Mouse (Mus musculus) heart, postnatal 0 days (tissue): Measurements from ENCODE around the gene Mid1.

Experiments
- CTCF ChIP-seq: IDR thresholded peaks from 2 replicates; pipeline ENCODE4 v1.5.1; 2016; ENCODE audit warnings: antibody characterized with exemption, control low read depth, low read depth
- EP300 ChIP-seq: IDR thresholded peaks from 2 replicates; pipeline ENCODE4 v1.6.1; 2016; ENCODE audit warnings: antibody characterized with exemption, low read depth

DNA sequence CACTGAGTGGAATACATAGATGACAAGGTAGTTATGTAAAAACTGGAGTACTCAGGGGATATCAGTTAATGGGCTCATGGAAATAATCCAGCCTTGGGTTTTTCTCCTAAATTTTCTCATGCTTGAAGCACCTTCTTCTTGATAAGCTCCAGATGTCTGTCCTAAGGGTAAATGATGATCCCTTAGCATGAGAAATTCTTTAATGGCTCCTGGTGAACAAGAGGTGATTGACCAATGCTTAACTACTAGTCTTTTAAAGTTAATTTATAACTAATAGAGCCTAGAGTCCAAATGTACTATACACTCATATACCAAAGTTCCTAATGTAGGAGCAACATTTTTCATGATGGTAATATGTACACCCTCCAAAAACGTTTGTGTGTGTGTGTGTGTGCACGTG, 218.7 kb downstream of the Mid1 start:
- no peak for TF ChIP-seq CTCF
- no peak for TF ChIP-seq EP300
